8 mouse cellular contexts compared by ENCODE assay signal in genomic region chr10:99641784-99642183, GRCm38 (mm10).
DNase-seq lines count a peak whose midpoint lies in the region; ATAC-seq and TF ChIP-seq lines count a peak whose summit lies in the region.

No protein-coding gene starts in this region.

- no peak overlapping the region for H3K9ac ChIP-seq in CH12.LX (ENCODE audit: insufficient read depth, low read depth)
- no peak overlapping the region for H3K9ac ChIP-seq in forebrain, embryonic 12.5 days

- in situ Hi-C loops in CH12.LX (cut with MboI; ENCODE audit: low pct_ligation_motif_present, low pct_unique_long_range_greater_than_20kb, low sequenced_read_pairs): no loop called here

- H3K27ac ChIP-seq in CH12.LX (ENCODE audit: insufficient read depth, low read depth): no peak overlapping the region
- no peak overlapping the region for H3K27ac ChIP-seq in forebrain, embryonic 12.5 days
- H3K27ac ChIP-seq in hindbrain, embryonic 10.5 days: no peak overlapping the region
- no peak overlapping the region for H3K27ac ChIP-seq in layer of hippocampus, adult 2 months

- no peak for TF ChIP-seq EP300 in CH12.LX (IDR thresholded peaks at IDR 0.05; ENCODE audit: low read length)

- dilution Hi-C loops in CH12.LX (cut with MboI; ENCODE audit: extremely low pct_ligation_motif_present, extremely low pct_unique_long_range_greater_than_20kb, low sequenced_read_pairs): no loop called here

- 9% methylated on average over 11 of the region's 11 CpGs for WGBS in forebrain, embryonic 12.5 days
- 15% methylated on average over 11 of the region's 11 CpGs for WGBS in hindbrain, embryonic 10.5 days

- no peaks in the 10 kb centered on the region for H3K4me1 ChIP-seq in CH12.LX (ENCODE audit: control insufficient read depth in 1 of 2, insufficient read depth in 2 of 2)
- no peaks in the 10 kb centered on the region for H3K4me1 ChIP-seq in forebrain, embryonic 12.5 days
- no peaks in the 10 kb centered on the region for H3K4me1 ChIP-seq in hindbrain, embryonic 10.5 days (replicated peaks)

- peak; percentile 51 for TF ChIP-seq RAD21 in CH12.LX (IDR thresholded peaks at IDR 0.05; ENCODE audit: low read depth, low read length)

- H3K4me3 ChIP-seq in CH12.LX (replicated peaks in 1 of 3; ENCODE audit: low read depth in 2 of 3, low read length in 2 of 3, poor library complexity in 1 of 3): no peak overlapping the region
- no peak overlapping the region for H3K4me3 ChIP-seq in forebrain, embryonic 12.5 days (replicated peaks)
- H3K4me3 ChIP-seq in hindbrain, embryonic 10.5 days: no peak overlapping the region
- peak overlapping the region; percentile 10 for H3K4me3 ChIP-seq in layer of hippocampus, adult 2 months

- DNase-seq in CH12.LX (ENCODE audit: extremely low read depth): no peak
- DNase-seq in adrenal gland, postnatal 10 days: peak; percentile 73
- DNase-seq in hindbrain, embryonic 10.5 days (ENCODE audit: low spot score): peak; percentile 57
- DNase-seq in layer of hippocampus, adult 2 months (ENCODE audit: low spot score in 2 of 2): peak; percentile 46 to 64
- peak; percentile 74 to 77 for DNase-seq in lung, postnatal 4 days
- peak; percentile 73 for DNase-seq in retina, postnatal 1 day
- DNase-seq in yolk sac, embryonic 10.5 days (ENCODE audit: low spot score): peak; percentile 40

- H3K4me2 ChIP-seq in CH12.LX (ENCODE audit: insufficient read depth, low read depth, poor library complexity, severe bottlenecking): no peak overlapping the region
- H3K4me2 ChIP-seq in forebrain, embryonic 12.5 days: no peak overlapping the region

- no peaks in the 10 kb centered on the region for H3K9me3 ChIP-seq in CH12.LX (replicated peaks; ENCODE audit: low read length)
- H3K9me3 ChIP-seq in forebrain, embryonic 12.5 days: no peaks in the 10 kb centered on the region
- H3K9me3 ChIP-seq in hindbrain, embryonic 10.5 days: no peaks in the 10 kb centered on the region

- no peaks in the 10 kb centered on the region for H3K36me3 ChIP-seq in CH12.LX (replicated peaks in 1 of 2; ENCODE audit: control insufficient read depth in 1 of 2, insufficient read depth in 1 of 2, low read length in 1 of 2)
- H3K36me3 ChIP-seq in forebrain, embryonic 12.5 days (replicated peaks): no peaks in the 10 kb centered on the region
- H3K36me3 ChIP-seq in hindbrain, embryonic 10.5 days: no peaks in the 10 kb centered on the region

- no peaks in the 10 kb centered on the region for H3K79me2 ChIP-seq in CH12.LX (replicated peaks; ENCODE audit: control insufficient read depth, extremely low read depth, insufficient read depth, poor library complexity, severe bottlenecking)

- H3K27me3 ChIP-seq in CH12.LX (replicated peaks): no peaks in the 10 kb centered on the region
- H3K27me3 ChIP-seq in forebrain, embryonic 12.5 days: no peaks in the 10 kb centered on the region; the same call in 1 of the 2 replicates
- H3K27me3 ChIP-seq in hindbrain, embryonic 10.5 days (ENCODE audit: insufficient read depth, poor library complexity, severe bottlenecking): 0 out of 2 replicates have a peak, but pooled peaks cover 6% of the 10 kb centered on the region

- peak; percentile 69 for ATAC-seq in forebrain, embryonic 12.5 days (ENCODE audit: low FRiP score)

- TF ChIP-seq POLR2A in CH12.LX (IDR thresholded peaks at IDR 0.05; ENCODE audit: low read depth, low read length): no peak

- peak in 1 of 2 experiments; percentile 49; a peak in 2 of 4 replicates for TF ChIP-seq CTCF in CH12.LX (conservative IDR thresholded peaks at IDR 0.05 in 1 of 2, IDR thresholded peaks at IDR 0.05 in 1 of 2; ENCODE audit: low read depth in 2 of 2, low read length in 2 of 2)
- peak; percentile 86 for TF ChIP-seq CTCF in layer of hippocampus, adult 2 months (conservative IDR thresholded peaks at IDR 0.05)

TF ChIP-seq in CH12.LX, 34 proteins besides CTCF, POLR2A, EP300 and RAD21:
- TF ChIP-seq UBTF (IDR thresholded peaks at IDR 0.05; ENCODE audit: low read depth, low read length) (no peak), SIN3A (IDR thresholded peaks at IDR 0.05; ENCODE audit: low read length) (no peak), SMC3 (IDR thresholded peaks at IDR 0.05; ENCODE audit: low read depth, low read length) (peak; percentile 4; the same call in 1 of the 2 replicates)
TF ChIP-seq in CH12.LX: peak in this region for 1.
